Mouse (Mus musculus): ENCODE results near the gene Cnnm2.
A peak's percentile ranks its signal among the peaks of the same experiment; 100 is the strongest.
"Not testable (repeated sequence)": the region's sequence is repeated elsewhere in the genome, so short reads cannot be mapped to it uniquely, and the experiment has no call there.

The Cnnm2 gene

DNA sequence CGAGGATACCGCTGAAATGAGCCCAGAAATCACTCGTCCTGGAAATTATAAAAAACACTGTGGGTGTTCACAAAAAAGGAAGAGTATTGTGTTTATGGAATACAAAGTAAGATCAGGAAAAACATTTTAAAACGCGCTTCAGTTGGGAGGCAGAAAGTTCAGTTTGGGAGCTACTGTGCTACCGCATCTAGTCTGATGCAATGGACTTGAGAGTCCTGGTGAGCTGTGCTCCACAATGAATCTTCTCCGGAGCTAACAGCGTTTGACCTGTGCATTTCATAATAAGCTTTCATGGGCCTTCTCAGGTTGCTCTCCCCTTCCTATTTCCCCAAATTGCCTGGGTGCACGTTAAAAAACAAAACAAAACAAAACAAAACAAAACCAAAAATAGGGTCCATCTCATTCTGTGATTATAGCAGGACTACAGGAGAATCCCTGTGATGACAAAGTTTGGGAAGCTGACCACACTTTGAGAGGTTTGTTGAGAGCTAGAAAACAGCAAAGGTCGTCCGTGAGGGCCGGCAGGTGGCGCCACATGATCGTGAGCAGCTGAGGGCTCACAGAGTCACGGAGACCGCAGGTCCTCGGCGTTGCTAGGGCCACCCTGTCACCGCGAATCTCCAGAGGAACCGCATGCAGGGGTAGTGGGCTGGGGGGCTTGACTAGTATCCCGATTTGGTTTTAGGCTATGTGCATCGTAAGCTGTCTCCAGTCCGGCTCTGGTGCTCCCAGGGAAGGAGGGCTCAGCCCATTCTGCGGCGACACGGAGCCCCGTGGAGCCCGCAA, 828 bp upstream of the Cnnm2 start:
- peak; percentile 92 to 94 for DNase-seq (ENCODE audit: low spot score in 2 of 2)

DNA sequence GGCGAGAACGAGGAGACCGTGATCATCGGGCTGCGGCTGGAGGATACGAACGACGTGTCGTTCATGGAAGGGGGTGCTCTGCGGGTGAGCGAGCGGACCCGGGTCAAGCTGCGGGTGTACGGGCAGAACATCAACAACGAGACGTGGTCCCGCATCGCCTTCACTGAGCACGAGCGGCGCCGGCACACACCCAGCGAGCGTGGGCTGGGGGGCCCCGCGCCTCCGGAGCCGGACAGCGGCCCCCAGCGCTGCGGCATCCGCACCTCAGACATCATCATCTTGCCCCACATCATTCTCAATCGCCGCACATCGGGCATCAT, 535 bp downstream of the Cnnm2 start:
- DNase-seq (ENCODE audit: low spot score in 2 of 2) = no peak

DNA sequence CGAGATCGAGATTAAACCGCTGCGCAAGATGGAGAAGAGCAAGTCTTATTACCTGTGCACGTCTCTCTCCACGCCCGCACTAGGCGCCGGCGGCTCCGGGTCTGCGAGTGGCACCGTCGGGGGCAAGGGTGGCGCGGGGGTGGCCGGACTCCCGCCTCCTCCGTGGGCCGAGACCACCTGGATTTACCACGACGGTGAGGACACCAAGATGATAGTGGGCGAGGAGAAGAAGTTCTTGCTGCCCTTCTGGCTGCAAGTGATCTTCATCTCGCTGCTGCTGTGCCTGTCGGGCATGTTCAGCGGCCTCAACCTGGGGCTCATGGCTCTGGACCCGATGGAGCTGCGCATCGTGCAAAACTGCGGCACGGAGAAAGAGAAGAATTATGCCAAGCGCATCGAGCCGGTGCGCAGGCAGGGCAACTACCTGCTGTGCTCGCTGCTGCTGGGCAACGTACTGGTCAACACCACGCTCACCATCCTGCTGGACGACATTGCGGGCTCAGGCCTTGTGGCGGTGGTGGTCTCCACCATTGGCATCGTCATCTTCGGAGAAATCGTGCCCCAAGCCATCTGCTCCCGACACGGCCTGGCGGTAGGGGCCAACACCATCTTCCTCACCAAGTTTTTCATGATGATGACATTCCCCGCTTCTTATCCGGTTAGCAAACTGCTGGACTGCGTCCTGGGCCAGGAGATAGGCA, 1.0 kb downstream of the Cnnm2 start:
- peak; percentile 52 to 61 for DNase-seq (ENCODE audit: low spot score in 2 of 2)

DNA sequence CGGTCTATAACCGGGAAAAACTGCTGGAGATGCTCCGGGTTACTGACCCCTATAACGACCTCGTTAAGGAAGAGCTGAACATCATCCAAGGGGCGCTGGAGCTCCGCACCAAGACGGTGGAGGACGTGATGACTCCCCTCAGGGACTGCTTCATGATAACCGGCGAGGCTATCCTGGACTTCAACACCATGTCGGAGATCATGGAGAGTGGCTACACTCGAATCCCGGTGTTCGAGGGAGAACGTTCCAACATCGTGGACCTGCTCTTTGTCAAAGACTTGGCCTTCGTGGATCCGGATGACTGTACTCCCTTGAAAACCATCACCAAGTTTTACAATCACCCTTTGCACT, 1.6 kb downstream of the Cnnm2 start:
- peak in 1 of 2 experiments; percentile 42 for DNase-seq (ENCODE audit: low spot score in 2 of 2)

DNA sequence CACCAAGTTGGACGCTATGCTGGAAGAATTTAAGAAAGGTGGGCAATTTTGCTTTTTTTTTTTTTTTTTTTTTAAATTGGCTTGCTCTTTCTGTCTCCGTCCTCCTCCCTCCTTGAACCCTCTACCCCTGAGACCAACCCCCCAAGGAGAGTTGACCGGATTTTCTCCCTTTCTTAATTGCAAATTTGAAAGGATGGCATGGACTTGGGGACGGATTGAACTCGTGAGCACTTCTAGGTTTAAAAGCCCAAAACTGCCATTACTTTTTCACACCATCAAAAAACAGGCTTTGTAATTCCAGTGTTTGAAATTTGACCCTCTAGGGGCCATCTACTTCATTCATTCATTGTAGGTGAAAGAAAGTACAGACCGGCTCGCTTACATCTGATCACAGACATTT, 2.0 kb downstream of the Cnnm2 start:
- DNase-seq (ENCODE audit: low spot score in 2 of 2) = no peak

DNA sequence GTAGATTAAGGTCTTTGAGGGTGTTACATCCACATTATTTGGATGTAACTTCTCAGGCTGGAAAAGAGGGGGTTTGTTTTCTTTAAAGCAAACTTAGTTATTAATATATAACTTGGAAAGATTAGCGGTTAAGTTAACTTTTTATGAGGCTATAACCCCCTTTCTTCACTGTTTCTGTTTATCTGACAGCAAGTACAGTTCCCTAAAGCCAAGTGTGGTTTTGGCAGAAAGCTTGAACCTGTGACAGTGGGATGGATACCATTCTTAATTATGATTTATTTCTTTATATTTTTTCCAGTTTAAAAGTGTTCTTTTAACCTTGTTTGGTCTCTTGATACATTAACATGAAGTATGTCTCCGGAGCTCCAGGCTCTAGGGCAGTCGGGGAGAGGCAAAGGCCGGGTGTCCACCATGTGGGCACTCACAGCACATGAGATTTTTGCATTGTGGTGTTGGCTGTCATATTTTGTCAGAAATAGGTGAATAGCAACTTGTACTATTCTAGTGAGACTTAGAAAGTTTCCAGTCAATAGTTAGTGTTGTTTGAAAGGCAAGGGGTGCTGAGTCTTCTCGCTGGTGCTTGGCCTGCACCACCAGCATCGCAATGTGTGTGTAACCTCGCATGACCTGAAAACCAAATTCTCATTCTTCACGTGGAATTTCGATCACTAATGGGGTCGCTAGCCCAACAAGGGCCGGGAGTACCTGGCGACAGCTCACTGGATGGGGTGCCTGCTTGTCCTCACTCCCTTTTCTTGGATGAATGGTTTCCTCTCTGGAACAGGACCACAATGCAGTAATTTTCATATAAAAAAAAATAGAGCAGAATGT, 2.8 kb downstream of the Cnnm2 start:
- DNase-seq (ENCODE audit: low spot score in 2 of 2) = no peak

DNA sequence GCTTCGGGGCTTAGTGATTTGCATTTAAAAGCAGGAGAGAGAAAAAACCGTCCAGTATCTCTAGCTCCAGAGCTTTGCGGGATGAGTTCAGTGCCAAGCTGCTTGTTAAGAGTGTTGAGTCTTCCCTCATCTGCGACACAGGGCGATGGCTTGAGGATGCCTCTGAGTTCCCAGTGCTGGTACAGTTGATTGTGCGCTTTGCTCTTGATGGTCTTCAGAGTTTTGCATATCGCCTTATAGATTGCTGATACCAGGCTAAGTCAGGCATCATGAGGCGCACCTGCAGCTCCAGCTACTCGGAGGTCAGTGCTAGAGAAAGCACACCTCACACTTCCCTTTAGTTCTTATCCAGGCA, 3.3 kb downstream of the Cnnm2 start:
- DNase-seq (ENCODE audit: low spot score in 2 of 2) = no peak

DNA sequence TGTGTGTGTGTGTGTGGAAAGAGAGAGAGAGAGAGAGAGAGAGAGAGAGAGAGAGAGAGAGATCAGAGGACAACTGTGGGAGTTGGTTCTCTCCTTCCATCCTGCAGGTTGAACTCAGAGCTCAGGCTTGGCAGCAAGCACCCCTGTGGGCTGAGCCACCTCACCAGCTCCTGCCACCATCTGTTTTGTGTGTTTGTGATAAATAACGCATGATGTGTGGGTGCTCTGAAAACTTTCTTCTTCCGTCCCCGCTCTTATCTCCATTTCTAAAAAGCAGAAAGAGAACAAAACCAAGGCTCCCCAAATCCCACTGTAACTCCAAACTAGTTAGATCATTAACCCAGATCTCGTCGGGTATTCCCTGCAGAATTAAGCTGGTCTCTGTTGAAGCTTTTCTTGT, 4.7 kb downstream of the Cnnm2 start:
- no peak for DNase-seq (ENCODE audit: low spot score in 2 of 2)

DNA sequence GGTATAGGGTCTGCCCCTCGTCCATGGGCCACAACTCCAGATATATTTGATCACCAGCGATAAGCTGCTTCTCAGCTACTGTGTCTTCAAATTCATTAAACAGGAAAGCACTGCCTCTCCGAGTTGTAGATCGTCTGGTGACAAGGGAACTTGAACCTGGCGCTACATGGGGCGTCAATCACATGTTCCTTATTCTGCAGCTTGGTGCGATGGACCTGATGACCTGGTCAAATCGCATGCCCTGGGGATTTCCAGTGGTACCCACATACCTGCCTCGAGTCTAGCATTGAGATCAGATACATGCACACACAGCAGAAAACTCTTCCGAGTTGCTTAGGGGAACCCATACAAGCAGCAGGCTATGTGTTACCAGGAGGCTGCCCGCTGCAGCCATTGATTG, 8.4 kb downstream of the Cnnm2 start:
- DNase-seq (ENCODE audit: low spot score in 2 of 2) = no peak

DNA sequence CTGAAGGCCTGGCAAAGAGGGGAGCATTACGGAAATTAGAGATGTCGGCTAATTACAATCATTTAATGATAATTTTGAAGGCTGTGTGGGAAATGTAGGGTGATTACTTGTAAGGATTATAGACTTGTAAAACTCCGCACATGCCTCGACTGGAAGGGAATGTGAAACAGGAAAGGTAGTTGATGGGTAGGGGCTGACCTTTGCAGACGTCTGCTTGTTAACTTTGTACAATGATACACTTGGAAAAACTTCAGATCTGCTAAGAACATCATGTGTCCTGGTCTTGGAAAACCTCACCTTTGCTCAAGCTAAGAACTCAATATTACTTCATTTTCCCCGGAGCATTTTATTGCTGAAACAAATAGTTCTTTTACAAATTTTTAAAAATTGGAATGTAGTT, 10.4 kb downstream of the Cnnm2 start:
- no peak for DNase-seq (ENCODE audit: low spot score in 2 of 2)

DNA sequence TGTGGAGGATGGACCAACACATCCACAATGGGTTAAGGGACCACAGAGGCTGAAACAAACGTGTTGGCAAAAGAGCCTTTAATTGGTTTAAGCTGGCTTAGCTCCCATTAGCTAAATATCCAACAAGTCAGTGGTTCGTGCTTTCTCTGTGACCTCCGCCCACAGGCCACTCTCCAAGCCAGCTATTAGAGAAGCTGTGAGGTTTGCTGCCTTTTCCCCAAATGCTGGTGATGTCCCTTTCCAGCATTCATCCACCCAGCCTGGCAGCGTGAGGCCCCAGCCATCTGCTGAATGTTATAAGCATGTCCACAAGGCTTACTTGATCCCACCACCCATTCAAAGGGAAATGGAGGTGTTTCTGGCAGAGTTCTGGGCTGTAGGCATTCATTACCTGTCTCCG, 15.0 kb downstream of the Cnnm2 start:
- no peak for DNase-seq (ENCODE audit: low spot score in 2 of 2)

DNA sequence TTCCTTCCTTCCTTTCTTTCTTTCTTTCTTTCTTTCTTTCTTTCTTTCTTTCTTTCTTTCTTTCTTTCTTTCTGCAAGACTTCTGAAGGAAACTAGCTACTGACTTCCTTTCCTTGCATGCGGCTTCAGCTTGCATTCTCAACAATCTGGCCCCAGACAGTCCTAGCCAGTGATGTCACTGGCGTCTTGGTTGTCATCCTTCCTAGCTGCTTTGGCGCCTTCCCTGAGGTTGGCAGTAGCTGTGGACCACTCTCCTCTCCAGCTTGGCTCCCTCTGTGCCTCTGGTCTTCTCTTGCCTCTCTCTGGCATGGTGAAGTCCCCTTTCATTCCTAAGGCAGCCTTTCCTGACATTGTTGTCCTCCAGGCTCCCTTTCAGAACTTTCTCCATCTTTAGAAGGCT, 15.5 kb downstream of the Cnnm2 start:
- peak; percentile 53 to 58 for DNase-seq (ENCODE audit: low spot score in 2 of 2)

DNA sequence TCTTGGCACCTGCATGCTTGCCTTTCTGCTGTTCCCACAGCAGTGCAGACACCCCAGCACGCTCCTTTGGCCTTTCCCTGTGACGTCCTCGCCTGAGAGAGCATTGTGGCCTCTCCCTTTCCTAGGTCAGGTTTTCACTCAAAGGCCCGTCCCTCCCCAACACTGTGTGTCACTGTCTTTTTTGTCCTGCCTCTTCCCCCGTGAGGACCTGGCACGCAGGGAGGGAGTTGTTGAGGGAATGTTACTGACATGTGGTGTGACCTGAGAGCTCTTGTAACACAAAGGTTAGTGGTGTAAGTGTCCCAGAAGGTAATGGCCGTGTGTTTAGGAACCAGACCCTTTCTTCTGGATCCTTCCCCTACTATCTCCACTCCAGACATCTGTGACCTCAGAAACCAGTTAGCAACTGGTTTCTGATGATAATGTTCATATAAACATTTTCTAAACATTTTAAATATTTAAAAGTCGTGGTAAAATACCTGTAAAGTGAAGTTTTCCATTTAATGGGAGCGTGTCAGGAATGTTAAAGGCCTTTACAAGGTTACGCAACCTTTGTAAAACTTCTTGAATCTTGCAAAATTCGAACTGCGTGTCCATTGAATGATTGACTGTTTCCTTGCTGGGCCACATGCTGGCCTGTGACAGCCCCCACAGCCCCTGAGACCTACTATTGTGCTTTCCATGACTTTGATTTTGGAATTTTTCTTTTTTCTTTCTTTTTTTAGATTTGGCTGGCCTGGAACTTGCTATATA, 16.7 kb downstream of the Cnnm2 start:
- DNase-seq (ENCODE audit: low spot score in 2 of 2) = no peak

DNA sequence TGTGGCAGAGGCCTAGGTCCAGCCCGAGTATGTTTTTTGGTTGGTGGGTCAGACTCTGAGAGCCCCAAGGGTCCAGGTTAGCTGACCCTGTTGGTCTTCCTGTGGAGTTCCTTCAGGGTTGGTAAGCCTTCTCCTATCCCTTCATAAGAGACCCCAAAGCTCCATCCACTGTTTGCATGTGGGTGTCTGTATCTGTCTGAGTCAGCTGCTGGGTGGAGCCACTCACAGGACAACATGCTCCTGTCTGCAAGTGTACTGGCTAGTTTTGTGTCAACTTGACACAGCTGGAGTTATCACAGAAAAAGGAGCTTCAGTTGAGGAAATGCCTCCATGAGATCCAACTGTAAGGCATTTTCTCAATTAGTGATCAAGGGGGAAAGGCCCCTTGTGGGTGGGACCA, 17.7 kb downstream of the Cnnm2 start:
- DNase-seq (ENCODE audit: low spot score in 2 of 2) = not testable (repeated sequence)

DNA sequence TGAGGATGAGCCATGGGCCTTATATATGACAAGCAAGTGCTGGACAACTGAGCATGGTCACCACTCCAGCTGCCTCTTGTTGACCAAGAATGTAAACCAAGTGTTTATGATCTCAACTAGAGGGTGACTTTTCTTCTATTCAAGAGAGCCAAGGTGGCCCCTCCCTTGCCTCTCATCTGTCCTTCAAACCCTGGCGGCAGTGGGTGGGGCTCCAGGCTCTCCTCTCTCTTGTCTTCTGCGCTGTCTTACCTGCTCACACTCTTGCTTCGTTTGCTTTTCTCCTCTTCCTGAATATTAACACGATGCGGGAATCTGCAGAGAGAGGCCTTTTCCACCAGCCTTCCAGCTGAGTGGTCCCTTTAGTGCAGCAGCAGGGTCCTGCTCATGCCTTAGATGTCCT, 22.6 kb downstream of the Cnnm2 start:
- no peak for DNase-seq (ENCODE audit: low spot score in 2 of 2)

DNA sequence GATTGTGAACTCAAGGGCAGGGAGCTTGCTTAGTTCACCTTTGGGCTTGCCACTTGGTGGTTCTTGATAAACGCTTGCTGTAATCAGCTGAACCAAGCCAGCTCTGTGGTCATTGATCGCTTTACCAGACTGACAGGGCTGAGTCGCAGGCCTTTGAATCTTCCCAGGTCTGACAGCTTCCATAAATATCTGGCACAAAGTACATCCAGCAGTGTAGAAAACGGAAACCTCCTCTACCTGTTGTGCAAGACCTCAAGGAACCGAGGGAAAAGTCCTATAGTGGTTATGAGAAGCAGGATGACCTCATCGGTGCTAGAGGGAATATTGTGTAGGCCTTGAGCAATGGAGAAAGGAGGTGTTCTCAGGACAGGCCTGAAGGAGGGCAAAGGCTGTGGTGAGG, 23.1 kb downstream of the Cnnm2 start:
- no peak for DNase-seq (ENCODE audit: low spot score in 2 of 2)

DNA sequence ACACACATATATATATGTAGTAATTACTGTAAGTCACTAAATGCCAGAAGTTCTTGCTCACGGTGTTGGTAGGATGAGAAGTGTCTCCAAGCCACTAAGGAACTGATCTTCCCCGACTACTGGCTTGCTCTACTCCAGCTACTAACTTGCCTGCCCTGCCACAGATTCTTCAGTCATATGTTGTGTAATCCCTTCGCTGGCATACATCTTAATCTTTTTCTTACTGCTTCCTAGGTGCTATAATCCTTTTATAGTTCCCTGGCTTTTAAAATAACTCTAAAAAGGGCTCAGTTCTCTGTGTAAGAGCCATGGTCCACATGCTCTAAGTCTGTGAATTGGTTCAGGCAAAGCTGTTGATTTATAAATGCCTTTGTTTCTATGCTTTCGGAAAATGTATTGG, 24.2 kb downstream of the Cnnm2 start:
- DNase-seq (ENCODE audit: low spot score in 2 of 2) = no peak

DNA sequence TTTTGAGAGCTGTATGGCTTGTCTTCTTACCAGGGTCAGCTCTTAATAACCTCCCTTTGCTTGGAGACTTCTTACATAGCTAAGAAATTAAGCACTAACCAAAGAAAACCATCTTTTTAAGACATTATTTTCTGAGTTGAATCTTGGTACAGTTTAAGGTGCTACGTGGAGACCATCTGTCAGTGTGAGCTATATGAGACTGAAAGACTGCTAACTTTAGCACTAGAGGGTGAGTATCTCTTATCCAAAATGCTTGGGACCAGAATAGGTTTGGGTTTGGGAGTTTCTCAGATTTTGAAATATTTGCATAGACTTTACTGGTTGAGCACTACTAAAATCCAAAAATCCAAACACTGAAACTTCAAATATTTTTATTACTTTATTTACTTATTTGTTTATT, 28.4 kb downstream of the Cnnm2 start:
- no peak for DNase-seq (ENCODE audit: low spot score in 2 of 2)

DNA sequence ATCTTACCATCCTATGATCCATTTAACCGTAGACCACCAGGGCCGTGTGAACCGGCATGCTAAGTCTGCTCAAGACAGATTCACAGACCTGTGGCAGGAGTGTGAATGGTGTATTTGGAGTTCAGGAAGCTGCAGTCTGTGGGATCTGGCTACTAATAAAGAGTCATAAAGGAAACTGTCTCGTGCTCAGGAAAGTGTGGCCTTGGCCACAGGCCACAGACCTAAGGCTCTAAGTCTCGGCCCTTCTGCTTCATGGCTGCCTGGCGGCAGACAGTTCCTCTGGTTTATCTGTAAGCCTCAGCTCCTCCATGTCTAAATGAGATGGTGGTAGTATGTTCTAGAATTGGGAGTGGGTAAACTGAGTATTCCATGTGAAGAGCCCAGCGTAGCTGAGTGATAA, 30.0 kb downstream of the Cnnm2 start:
- DNase-seq (ENCODE audit: low spot score in 2 of 2) = no peak

DNA sequence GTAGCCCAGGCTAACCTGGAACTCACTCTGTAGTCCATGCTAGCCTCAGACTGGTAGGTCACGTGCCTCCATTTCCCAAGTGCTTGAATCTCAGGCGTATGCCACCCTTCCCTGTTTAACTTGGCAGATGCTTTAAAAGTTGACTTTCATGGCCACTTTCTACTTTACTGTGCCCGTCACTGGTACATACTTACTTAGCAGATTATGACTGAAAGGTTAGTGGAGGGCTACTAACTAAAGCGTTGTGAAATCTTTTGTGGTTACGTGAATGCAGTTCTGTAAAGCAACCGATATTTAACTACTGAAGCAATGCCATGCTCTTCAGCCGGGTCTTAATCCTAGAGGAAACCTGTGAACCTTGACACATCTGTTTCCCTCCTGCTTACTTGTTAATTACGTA, 30.5 kb downstream of the Cnnm2 start:
- DNase-seq (ENCODE audit: low spot score in 2 of 2) = no peak

DNA sequence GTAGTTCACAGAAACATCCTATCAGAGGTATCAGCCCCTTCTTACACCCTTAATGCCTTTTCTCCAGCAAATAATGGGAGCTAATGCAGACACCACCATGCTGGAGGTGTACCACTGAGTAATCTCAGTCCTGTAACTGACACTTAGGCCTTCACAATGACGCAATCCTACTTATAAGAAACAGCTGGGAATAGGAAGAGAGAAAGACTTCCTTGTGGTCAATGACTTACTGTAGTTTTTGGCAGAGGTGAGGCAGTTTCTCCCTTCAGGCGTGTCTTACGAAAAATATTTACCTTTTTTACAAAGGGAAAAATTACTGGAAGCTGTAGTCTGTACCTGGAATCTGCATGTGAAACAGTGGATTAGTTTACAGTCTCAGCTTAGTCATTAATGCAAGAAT, 31.1 kb downstream of the Cnnm2 start:
- no peak for DNase-seq (ENCODE audit: low spot score in 2 of 2)

DNA sequence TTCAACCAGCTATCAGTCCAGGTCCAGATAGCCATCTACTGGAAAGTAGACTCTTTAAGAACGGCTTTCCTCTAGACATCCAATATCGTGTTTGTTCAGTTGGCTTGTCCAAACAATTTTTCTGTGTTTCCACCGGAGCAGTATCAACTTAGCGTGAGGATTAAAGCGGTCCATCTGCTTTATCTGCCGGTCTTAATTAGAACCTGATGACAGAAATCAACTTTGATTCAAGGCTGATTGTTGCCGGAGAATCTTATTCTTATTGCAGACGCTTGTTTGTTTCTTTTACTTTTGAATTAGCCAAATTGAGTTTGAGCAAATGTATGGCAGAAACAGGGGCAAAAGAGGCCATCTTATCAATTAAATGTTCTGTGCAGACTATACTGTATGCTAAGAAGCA, 32.8 kb downstream of the Cnnm2 start:
- DNase-seq (ENCODE audit: low spot score in 2 of 2) = no peak
